Mouse (Mus musculus): ENCODE data around the gene Kcnj12.

GRCm38 (mm10) chr11:60977153-60977552 is 45.2 kb upstream of the Kcnj12 start:
- TF ChIP-seq CTCF (IDR thresholded peaks at IDR 0.05; ENCODE audit: extremely low read depth, insufficient read depth, low read length) (no peak), POLR2A (IDR thresholded peaks at IDR 0.05; ENCODE audit: extremely low read depth, insufficient read depth, low read length) (no peak)

Measured in cortical plate, adult 2 months (tissue).